ENCODE assay signal across 22 mouse cellular contexts in the genomic region with DNA sequence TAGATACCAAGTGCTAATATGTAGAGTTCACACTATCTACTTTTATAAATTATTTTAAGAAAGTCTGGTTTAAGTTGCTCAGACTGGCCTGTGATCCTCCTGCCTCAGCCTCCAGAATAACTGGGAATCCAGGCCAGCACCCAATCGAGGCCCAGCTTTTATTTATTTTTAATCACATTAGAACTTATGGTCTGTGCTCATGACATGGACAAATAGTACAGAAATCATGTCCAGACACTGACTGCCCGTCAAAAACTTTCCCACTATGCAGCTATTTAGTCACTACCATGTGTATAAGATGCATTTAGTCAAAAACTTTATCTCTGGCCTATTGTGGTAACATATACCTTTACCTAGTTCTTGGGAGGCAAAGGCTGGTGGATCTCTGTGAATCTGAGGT.
A peak's percentile ranks its signal among the peaks of the same experiment; 100 is the strongest.
DNase-seq lines count a peak whose midpoint lies in the region; ATAC-seq and TF ChIP-seq lines count a peak whose summit lies in the region.
"Had no signal": no experiment of that assay in that cellular context is flagged by ENCODE, and none has a peak within 500 bp of the region (broad histone marks: within the 10 kb centered on the region; RNA-seq: fewer than 3 reads in every experiment).

No protein-coding gene starts in this region.

- peaks cover 98% of the 10 kb centered on the region for H3K36me3 ChIP-seq in heart, embryonic 10.5 days
- H3K36me3 ChIP-seq in heart, embryonic 11.5 days (ENCODE audit: control insufficient read depth, insufficient read depth, low read length) = peaks cover 64% of the 10 kb centered on the region
- peaks cover 50% of the 10 kb centered on the region for H3K36me3 ChIP-seq in midbrain, embryonic 11.5 days (ENCODE audit: control insufficient read depth, insufficient read depth, low read length)
- peaks cover 64% of the 10 kb centered on the region for H3K36me3 ChIP-seq in midbrain, embryonic 15.5 days (replicated peaks)

- no peak overlapping the region for H3K27ac ChIP-seq in heart, embryonic 10.5 days
- no peak overlapping the region for H3K27ac ChIP-seq in heart, embryonic 11.5 days (ENCODE audit: low read depth, low read length)
- peak overlapping the region; percentile 61; the same call in 1 of the 2 replicates for H3K27ac ChIP-seq in layer of hippocampus, adult 2 months
- no peak overlapping the region for H3K27ac ChIP-seq in midbrain, embryonic 11.5 days (ENCODE audit: low read depth, low read length)
- no peak overlapping the region for H3K27ac ChIP-seq in midbrain, embryonic 15.5 days
- H3K27ac ChIP-seq: embryonic facial prominence, embryonic 13.5 days; embryonic facial prominence, embryonic 15.5 days; forebrain, embryonic 10.5 days; forebrain, embryonic 12.5 days had no signal

- no peaks in the 10 kb centered on the region for H3K9me3 ChIP-seq in heart, embryonic 10.5 days
- no peaks in the 10 kb centered on the region for H3K9me3 ChIP-seq in heart, embryonic 11.5 days (replicated peaks; ENCODE audit: control insufficient read depth, low read length)
- H3K9me3 ChIP-seq in midbrain, embryonic 11.5 days (ENCODE audit: control insufficient read depth, low read length) = no peaks in the 10 kb centered on the region
- H3K9me3 ChIP-seq in midbrain, embryonic 15.5 days = no peaks in the 10 kb centered on the region
- H3K9me3 ChIP-seq: embryonic facial prominence, embryonic 13.5 days; embryonic facial prominence, embryonic 15.5 days; forebrain, embryonic 10.5 days; forebrain, embryonic 12.5 days had no signal

- peaks cover 13% of the 10 kb centered on the region; the same call in 1 of the 2 replicates for H3K4me1 ChIP-seq in heart, embryonic 10.5 days
- H3K4me1 ChIP-seq in heart, embryonic 11.5 days (ENCODE audit: control insufficient read depth, insufficient read depth, low read length) = peaks cover 8% of the 10 kb centered on the region
- no peaks in the 10 kb centered on the region for H3K4me1 ChIP-seq in midbrain, embryonic 11.5 days (ENCODE audit: control insufficient read depth, insufficient read depth, low read length)
- H3K4me1 ChIP-seq in midbrain, embryonic 15.5 days = no peaks in the 10 kb centered on the region
- H3K4me1 ChIP-seq: embryonic facial prominence, embryonic 13.5 days; embryonic facial prominence, embryonic 15.5 days; forebrain, embryonic 10.5 days; forebrain, embryonic 12.5 days had no signal

- H3K4me3 ChIP-seq in heart, embryonic 10.5 days = no peak overlapping the region
- H3K4me3 ChIP-seq in heart, embryonic 11.5 days (ENCODE audit: low read depth, low read length) = no peak overlapping the region
- no peak overlapping the region for H3K4me3 ChIP-seq in layer of hippocampus, adult 2 months
- no peak overlapping the region for H3K4me3 ChIP-seq in midbrain, embryonic 11.5 days (ENCODE audit: low read depth, low read length)
- H3K4me3 ChIP-seq in midbrain, embryonic 15.5 days = no peak overlapping the region
- H3K4me3 ChIP-seq: embryonic facial prominence, embryonic 13.5 days; embryonic facial prominence, embryonic 15.5 days; erythroblast, embryonic 14.5 days; forebrain, embryonic 10.5 days; forebrain, embryonic 12.5 days had no signal

- no peak for ATAC-seq in heart, embryonic 11.5 days (replicated peaks; ENCODE audit: insufficient number of reproducible peaks, low FRiP score, low TSS enrichment)
- ATAC-seq in midbrain, embryonic 11.5 days (ENCODE audit: low FRiP score) = no peak
- ATAC-seq in midbrain, embryonic 15.5 days (replicated peaks) = no peak
- ATAC-seq: forebrain, embryonic 14.5 days had no signal

- DNase-seq in heart, embryonic 10.5 days (ENCODE audit: low spot score) = peak; percentile 56
- no peak for DNase-seq in layer of hippocampus, adult 2 months (ENCODE audit: low spot score in 2 of 2)
- no peak for DNase-seq in layer of hippocampus, adult 9-10 months (ENCODE audit: low spot score)
- DNase-seq in midbrain, embryonic 11.5 days (ENCODE audit: low spot score, missing footprints) = peak; percentile 62
- DNase-seq: adrenal gland, adult 2 months; adrenal gland, postnatal 10 days; adrenal gland, postnatal 25 days; cerebellum, adult 11 months; cerebellum, adult 18-20 months; cerebellum, adult 8-10 months; cerebellum, adult 9-11 months; cerebellum, postnatal 14 days; cerebellum, postnatal 36 days; embryo, embryonic 11 days had no signal

- H3K27me3 ChIP-seq in heart, embryonic 10.5 days (ENCODE audit: insufficient read depth, poor library complexity, severe bottlenecking) = no peaks in the 10 kb centered on the region
- H3K27me3 ChIP-seq in heart, embryonic 11.5 days (ENCODE audit: control insufficient read depth, insufficient read depth, low read length) = no peaks in the 10 kb centered on the region
- no peaks in the 10 kb centered on the region for H3K27me3 ChIP-seq in midbrain, embryonic 11.5 days (ENCODE audit: control insufficient read depth, insufficient read depth, low read length)
- H3K27me3 ChIP-seq in midbrain, embryonic 15.5 days (replicated peaks) = no peaks in the 10 kb centered on the region
- H3K27me3 ChIP-seq: embryonic facial prominence, embryonic 13.5 days; embryonic facial prominence, embryonic 15.5 days; forebrain, embryonic 12.5 days had no signal

- no peak overlapping the region for H3K9ac ChIP-seq in heart, embryonic 11.5 days (ENCODE audit: low read depth, low read length)
- no peak overlapping the region for H3K9ac ChIP-seq in midbrain, embryonic 11.5 days (ENCODE audit: low read length)
- H3K9ac ChIP-seq in midbrain, embryonic 15.5 days = no peak overlapping the region
- H3K9ac ChIP-seq: embryonic facial prominence, embryonic 13.5 days; embryonic facial prominence, embryonic 15.5 days; forebrain, embryonic 12.5 days had no signal

- no peak overlapping the region for H3K4me2 ChIP-seq in heart, embryonic 11.5 days
- no peak overlapping the region for H3K4me2 ChIP-seq in midbrain, embryonic 11.5 days
- H3K4me2 ChIP-seq in midbrain, embryonic 15.5 days = no peak overlapping the region
- H3K4me2 ChIP-seq: embryonic facial prominence, embryonic 13.5 days; embryonic facial prominence, embryonic 15.5 days; forebrain, embryonic 12.5 days had no signal

- 93% methylated on average over 2 of the region's 2 CpGs for WGBS in heart, embryonic 10.5 days
- 81% methylated on average over 2 of the region's 2 CpGs for WGBS in heart, embryonic 11.5 days (ENCODE audit: insufficient replicate concordance)
- WGBS in midbrain, embryonic 11.5 days = 93% methylated on average over 2 of the region's 2 CpGs
- WGBS in midbrain, embryonic 15.5 days = 93% methylated on average over 2 of the region's 2 CpGs

- no peak for TF ChIP-seq CTCF in layer of hippocampus, adult 2 months (conservative IDR thresholded peaks at IDR 0.05)

Comparison
In these comparisons a context has a peak if more than half of its experiments do, and no peak if none do; other contexts are left out.
1. DNase-seq: peak in heart, embryonic 10.5 days (single experiment) and midbrain, embryonic 11.5 days (single experiment); none in layer of hippocampus, adult 2 months (0 of 2) and layer of hippocampus, adult 9-10 months (single experiment).